Mouse (Mus musculus) thymus, postnatal 4 days (tissue): Measurements from ENCODE around the gene Zfp579.
A peak's percentile ranks its signal among the peaks of the same experiment; 100 is the strongest.
"Not testable (repeated sequence)": the region's sequence is repeated elsewhere in the genome, so short reads cannot be mapped to it uniquely, and the experiment has no call there.

Source experiments
- DNase-seq: peaks from one replicate; pipeline ENCODE4 v3.0.0; 2021

The Zfp579 gene

DNA sequence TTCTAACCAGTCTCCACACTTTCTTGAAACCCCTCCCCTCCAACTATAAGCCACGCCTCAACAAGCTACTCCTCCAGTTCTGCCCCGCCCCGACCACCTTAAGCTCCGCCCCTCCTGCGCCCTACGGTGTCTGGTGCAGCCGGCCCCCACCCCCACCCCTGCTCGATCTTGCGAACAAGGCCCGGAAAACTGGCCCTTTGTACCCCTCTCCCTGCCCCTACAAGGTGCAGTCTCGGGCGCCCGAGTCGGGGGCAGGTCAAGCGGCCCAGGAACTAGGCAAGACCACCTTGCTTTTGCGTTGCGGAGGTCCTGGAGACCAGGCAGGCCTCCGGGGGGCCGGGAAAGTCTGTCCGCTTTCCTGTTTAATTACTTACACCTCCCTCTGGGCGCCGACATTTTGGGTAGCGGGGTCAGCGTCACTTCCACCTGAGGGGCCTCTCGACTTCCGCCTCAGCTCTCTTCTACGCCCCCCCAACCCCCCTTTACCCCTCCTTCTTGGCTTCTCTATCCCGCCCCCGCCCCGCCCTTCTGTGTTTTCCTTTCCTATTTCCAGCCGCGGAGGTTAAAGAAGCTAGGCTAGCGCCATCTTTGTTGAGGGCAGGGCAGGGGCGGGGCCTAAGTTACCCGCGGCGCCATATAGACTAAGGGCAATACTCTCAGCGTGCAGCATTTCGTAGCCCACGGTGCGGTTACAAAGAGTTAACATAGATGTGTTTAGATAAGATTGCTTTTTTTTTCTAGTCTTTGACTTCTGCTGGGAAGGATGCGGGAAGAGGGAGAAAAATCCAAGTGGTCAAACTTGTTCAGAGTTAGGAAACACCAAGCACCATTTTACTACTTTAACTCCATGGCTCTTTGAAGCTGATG lies 18.5 kb upstream of the Zfp579 start, which contains the start of the genes Zfp524 and Fiz1:
Gene Zfp524 (plus strand): TSS at position 165 of the 867 bp plus-strand sequence.
Gene Fiz1 (minus strand): TSS at position 447 of the 867 bp plus-strand sequence.
- DNase-seq: peak; percentile 97

DNA sequence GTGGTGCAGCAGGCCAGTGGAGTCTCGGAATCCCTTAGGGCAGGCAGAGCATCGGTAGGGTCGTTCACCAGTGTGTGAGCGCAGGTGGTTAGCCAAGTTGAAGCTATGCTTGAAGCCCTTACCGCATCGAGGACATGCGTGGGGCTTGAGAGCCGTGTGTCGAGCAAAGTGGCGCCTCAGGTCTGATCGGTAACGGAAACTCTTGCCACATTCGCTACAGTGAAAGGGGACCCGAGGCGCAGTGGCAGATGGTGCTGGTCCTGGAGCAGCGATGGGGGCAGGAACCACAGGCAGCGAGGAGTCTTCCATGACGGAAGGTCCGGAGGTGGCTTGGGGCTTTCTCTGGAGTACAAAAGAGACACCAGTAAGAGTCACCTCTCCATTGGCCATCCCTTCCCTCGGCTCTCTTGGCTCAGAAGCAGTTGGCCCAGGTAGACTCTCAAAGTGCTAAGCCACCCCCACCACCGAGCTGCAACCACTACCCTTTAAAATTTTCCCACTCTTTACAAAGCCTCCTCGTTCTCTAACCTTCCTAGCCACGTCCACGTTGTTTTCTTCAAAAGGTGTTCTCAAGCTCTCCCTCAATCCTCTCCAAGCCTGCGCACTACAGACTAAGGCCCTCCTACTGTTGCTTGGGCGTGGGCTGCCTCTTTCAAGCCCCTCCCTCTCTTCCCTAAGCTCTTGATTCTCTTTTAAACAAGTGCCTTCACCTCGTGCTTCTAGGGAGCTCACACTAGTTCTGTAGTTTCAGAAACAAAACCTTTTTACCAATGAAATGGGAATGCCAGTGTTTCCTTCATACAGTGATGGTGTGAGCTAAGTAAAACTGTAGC lies 16.9 kb upstream of the Zfp579 start:
- DNase-seq: no peak

DNA sequence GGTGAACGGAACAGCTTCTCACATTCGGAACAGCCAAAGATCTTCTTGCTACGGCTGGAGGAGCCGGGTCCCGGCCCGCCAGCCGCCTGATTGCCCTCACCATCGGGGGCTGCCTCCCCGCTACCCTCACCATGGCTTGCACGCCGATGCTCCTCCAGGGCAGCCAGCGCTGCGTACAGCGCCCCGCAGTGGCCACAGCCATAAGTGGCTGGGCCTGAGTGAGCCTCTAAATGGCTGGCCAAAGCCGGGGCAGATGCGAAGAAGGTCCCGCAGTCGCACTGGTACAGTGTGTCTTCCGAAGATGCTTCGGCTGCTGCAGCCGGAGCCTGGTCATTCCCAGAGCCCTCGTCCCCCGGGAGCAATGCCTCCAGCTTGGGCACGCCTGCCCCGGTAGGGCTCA lies 12.3 kb upstream of the Zfp579 start:
- DNase-seq: no peak

DNA sequence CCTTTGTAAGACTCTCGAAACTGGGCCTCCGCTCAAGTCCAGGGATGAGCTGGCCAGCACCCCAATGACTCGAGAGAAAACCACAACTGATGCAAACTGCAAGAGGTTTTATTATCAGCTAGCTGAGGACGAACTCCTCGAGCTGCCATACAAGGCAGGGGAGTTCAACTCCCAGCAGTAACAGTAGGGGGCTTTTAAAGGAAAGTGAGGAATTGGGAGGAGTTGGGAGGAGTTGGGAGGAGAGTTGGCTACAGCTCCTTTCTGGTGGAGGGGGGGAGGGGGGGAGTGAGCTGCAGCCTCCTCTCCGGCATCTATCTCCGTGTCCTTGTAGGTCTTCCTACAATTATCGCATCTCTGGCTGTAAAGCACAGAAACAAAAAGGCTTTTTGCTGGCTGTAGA lies 6.9 kb upstream of the Zfp579 start:
- DNase-seq: not testable (repeated sequence)

DNA sequence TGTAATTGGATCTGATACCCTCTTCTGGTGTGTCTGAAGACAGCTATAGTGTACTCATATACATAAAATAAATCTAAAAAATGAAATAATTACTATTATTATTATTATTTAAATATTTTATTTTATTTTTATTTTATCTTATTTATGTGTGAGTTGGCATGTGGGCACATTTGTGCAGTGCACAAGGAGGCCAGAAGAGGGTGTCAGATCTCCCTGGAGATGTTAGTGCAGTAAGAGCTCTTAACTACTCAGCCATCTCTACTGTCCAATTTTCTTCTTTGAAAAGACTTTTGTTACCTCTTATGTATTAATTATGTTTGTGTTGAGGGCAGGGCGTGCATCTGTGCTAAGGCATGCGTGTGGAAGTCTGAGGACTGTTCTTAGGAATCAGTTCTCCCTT lies 3.9 kb upstream of the Zfp579 start:
- DNase-seq: peak; percentile 66

DNA sequence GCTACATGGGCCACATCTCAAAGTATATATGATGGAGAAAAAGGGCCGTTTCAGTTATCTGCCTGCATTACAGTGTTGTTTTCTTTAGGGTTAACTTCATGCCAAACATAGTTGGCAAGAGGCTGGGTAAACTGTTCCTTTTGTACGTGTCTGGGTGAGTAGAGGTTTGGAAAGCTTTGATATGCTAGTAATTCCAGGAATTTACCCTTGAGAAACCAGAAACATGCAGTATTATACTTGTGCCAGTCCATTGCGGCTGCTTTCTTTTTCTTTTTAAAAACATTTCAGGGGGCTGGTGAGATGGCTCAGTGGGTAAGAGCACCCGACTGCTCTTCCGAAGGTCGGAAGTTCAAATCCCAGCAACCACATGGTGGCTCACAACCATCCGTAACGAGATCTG lies 976 bp upstream of the Zfp579 start:
- DNase-seq: no peak

DNA sequence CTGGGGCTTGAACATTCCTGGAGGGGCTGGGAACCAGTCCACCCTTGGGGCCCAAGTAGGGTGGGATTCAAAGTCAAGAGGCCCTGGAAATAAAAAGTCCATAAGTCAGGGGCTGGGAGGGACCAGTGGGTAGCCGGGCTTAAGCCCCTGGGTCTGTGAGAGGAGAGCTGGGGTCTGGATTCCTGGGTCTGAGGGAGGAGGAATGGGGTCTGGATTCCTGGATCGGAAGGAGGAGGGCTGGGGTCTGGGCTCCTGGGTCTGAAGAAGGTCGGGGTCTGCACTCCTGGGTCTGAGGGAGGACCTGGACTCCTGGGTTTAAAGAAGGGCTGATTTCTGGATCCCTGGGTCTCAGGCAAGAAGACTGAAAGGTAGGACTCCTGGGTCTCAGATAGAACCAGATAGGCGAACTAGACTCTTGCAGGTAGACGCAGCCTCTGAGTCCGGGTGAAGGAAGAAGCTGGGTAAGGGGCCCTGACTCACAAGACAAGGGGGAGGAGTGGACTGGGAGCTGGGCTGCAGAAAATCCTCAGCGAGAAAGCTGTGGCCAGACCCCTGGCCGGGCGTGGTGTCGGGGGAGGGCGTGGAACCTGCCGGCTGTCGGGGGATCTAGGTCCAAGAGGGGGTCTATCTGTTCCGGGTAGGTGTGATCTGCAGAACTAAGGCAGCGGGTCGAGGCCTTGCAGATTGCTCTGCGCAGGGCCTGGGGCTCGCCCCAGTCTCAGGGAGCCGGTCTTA lies 523 bp downstream of the Zfp579 start:
- DNase-seq: no peak

DNA sequence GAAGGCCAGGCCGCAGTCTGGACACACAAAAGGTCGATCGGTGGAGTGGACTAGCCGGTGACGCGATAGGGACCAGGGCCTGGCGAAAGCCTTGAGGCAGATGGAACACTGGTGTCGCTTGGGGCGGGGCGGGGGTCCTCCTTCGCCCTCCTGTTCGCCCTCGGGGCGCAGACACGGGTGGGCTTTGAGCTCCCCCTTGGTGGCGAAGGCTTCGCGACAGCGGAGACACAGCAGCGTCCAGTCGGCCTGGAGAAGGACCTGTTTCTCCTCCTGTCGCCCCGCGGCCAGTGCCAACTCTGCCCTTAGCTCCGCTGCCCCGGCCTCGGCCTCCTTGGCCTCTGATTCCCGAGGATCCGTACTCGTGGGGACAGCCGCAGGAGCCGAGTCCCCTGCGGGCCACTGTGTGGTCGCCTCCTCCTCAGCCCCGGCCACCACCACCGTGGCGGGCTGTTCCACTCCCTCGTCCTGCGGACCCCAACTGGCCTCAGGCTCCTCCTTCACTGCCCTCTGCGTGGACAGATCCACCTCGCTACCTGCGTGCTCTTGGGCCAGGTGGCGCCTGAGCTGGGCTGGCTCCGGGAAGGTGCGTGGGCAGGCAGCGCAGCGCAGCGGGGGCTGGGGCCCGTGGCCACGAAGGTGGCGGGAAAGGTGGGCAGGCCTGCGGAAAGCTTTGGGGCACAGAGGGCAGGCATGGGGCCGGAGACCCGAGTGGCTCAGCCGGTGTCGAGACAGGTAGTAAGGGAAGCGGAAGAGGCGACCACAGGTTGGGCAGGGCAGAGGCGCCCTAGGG lies 1.8 kb downstream of the Zfp579 start:
- DNase-seq: no peak

DNA sequence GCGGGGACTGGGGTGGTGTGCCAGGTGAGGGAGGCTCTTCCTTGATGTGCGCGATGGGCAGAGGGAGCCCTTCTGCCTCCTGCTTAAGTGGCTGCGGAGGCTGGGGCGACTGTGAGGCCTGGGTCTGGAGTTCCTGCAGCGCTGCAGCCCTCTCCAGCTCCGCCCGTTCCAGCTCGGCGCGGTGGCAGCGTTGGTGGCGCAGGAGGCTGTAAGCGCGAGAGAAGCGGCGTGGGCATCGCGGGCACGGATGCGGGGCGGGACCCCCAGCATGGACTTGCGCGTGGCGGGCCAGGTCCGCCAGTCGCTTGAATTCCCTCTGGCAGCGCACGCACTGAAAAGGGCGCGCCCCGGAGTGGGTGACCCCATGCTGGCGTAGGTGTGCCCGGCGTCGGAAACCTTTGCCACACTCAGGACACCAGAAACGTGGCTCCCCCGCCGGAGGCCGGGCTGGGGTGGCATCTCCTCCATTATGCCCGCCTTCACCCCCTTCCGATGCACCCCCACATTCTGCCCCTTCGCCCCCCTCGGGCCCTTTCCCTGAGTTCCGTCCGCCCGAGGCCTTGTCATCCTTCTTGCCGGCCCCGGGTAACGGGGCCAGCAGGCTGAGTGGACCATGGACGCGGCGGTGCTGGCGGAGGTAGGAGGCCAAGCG lies 2.5 kb downstream of the Zfp579 start:
- DNase-seq: no peak

DNA sequence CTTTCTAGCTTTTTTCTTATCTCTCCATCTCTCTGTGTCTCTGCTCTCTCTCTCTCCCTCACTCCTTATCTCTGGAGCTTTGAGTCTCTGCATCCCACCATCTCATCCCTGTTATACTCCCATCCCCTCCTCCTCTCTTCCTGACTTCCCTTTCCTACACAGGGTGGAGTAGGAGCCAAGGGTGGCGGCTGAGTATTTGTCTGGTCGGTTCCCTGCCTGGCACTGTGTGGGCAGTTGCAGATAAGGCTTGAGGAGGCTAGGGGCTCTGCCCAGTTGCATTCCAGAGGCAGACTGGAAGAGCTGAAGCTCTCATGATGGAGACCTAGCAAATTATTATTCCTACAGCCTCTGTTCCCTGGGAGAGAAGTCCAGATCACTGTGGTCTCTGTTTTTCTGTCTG lies 7.7 kb downstream of the Zfp579 start:
- no peak for DNase-seq

DNA sequence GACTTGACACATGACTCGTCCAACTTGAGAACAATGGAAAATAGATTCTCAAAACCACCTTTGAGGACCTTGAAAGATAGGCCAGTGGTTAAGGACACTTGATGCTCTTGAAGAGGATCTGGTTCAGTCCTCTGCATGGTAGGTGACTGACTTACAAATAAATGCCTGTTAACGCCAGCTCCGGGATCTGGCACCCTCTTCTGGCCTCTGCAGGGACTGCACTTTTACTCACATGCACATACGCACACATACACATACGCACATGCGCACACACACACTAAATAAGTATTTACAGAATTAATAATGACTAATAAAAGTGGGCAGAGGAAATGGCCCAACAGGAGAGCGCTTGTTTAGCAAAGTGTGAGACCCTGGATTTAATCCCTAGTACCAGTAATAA lies 19.1 kb downstream of the Zfp579 start:
- DNase-seq: peak; percentile 17

DNA sequence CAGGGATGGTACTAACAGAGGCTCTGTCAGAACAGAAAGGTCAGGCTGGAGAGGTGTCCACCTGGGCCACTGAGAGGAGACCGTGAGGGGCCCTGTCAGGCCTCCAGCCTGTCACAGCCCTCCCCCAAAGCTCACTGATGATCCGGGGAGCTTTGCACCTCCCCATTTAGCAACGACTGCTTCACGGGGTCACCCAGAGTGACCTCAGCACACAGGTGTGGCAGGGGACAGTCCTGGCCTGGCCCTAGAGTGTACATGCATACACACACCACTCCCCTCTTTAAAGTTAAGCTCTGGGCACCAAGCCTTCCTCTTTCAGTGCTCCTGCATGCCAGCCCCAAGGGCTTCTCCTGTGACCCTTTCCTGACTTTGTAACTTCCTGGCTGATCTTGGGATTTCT lies 20.5 kb downstream of the Zfp579 start:
- no peak for DNase-seq

DNA sequence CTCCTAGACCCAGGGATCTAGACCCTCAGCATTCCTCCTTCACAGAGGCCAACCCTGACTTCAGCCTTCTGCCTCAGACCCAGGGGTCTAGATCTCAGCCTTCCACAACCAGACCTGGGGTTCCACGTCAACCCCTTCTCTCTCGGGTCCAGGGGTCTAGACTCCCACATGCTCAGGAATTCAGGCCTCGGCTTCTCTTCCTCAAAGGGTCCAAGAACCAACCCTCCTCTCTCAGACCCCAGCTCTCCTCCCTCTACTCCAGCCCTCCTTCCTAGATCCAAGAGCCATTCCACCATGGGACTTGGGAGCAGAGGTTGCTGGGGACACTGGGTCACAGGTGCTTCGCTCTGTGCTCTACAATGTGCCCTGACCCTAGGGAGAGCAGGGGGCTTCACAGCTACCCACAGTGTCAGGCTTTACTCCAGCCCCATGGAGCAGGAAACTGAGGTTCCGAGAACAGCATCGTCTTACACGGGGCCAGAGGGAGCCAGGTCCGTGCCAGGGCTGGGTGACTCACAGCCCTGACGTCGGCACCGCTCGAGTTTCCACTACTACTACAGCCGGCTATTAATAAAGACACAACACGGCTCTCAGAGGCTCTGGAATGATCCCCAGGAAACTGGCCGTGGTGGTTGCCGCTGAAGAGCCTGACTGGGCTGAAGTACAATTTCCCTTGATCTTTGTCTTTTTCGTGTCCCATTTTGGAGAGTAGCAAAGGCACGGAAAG lies 23.5 kb downstream of the Zfp579 start:
- no peak for DNase-seq

DNA sequence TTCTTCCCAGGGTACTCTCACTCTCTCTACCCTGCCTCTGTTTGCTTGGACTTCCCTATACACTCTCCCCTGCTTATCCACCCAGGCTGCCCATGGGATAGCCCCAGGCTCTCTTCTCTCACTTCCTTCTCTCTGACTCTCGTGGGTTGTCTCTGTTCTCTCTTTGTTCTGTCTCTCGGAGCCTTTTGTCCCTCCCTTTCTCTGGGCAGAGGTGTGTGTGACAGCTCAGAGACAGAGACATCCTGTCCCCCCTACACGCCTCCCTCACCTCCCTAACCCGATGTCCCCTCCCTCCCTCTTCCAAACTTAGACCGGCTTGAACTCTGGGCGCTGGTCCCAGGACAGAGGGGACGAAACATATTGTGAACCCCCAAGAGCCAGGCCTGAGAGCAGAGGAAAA lies 24.2 kb downstream of the Zfp579 start:
- DNase-seq: no peak

DNA sequence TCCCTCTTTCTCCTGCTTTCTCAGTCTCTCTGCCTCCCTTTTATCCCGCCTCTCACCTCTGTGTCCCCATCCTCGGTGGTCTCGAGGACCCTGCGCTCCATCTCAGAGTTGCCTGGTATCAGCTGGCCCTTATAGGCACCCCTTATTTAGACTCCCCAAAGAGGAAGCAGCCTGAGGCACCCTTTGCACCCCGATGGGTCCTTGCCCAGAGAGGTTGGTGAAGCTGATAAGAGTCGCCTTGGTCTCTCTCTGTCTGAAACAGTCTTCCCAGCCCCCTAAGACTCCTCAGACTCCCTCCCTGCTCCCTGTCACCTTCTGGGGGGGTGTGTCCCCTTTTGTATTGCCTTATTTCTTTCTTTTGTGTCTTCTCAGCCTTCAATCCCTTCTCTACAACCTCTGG lies 24.9 kb downstream of the Zfp579 start, which contains the start of gene Sbk3:
Gene Sbk3 (minus strand): TSS at position 101 of the 400 bp plus-strand sequence.
- DNase-seq: no peak

DNA sequence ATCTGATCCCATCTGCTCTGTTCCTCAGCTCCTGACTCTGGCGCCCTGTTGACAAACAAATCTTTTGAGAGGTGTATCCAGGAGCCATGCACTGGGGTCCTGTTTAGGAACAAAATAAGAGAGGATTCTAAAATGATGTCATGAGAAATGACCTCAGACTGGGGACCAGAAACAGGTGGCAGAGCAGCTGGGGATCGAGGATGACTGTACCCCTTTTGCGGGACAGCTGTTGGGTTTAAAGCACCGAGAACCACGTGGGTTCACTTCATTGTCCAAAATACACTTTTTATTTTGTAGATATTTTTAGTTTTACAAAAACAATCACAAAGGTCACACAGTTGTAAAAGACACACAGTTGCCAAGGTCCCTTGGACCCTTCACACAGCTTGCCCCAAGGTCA lies 31.0 kb downstream of the Zfp579 start:
- DNase-seq: no peak

DNA sequence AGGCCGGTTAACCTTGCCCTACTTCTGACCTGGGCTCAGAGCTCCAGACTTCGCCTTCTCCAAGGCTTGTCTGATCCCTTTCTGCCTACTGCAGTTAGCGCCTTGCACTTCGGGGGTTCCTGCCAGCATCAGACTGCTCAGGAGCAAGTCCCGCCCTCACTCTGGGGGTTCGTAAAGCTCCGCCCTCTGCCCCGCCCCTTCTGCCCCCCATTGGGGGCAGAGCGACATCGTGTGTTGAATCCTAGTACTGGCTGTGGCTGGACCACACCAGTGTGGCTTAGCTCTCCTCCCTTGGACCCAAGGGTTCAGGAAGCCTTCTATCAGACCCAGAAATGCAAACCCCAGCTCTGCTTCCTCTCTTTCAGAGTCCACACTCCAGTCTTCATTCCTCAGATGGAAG lies 31.7 kb downstream of the Zfp579 start, which contains the start of gene Sbk2:
Gene Sbk2 (minus strand): TSS at position 135 of the 400 bp plus-strand sequence.
- peak; percentile 95 for DNase-seq

DNA sequence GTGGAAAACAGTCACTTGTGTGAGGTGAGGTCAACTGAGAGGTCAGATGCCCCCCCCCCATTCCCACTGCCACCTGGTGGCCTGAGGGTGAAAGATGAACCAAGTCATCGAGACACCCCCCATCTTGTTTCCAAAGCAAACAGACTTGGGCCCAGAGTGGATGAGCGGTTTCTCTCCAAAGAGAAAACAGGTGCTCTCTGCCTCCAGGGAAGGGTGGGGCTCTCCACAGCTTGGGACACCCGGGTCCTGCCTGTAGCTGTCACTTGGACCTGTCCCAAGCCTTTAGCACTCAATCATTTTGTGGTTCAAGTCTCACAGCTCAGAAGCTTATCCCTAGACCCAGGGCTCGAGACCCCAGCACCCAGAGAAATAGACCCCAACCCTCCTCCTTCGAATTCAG lies 32.4 kb downstream of the Zfp579 start:
- DNase-seq: no peak

DNA sequence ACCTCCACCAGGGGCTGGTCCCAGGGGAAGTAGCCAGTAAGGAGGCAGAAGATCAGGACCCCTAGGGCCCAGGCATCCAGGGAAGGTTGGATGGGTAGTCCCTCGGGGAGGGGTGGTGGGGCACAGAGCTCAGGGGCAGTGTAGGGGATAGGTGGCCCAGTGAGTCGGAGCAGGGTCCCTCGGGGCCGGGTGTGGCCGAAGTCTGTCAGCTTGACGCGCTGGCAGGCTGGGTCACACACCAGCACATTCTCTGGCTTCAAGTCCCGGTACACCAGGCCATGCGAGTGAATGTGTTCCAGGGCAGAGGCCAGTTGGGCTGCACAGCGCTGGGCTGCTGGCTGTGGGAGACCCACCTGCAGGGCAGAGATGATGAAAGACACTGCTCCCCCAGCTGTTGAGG lies 38.6 kb downstream of the Zfp579 start:
- DNase-seq: no peak

DNA sequence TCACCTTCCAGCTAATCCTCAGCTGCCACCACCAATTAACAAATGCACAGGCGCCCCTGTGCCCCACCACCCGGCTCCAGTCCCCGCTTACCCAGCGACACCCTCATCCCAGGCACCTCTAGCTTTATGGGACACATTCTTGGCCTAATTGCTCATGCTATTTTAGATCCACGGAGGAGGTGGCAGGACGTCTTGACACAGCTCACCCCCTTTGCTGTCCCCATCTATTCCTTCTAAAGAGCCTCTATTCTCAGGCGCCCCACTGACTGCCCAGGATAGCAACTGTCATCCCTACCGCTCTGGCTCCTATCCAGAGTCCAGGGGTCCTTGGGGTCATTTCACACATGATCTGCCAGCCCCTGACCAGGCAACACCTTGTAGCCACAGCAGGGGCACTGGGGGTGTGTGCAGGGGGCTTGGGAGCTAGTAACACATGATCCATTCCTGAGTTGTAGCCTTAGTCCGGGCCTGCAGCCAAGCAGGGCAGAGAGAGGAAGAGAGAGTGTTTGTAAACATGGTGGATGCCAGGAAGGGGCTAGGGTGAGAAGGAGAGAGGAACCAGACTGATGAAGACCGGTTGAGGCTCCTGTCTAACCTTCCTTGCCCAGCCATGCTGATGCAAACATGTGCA lies 42.0 kb downstream of the Zfp579 start:
- no peak for DNase-seq
